Mouse (Mus musculus) E14TG2a.4 (cell line): ENCODE measurements at regions not wholly inside any gene's neighbourhood (a gene's known extent, or its start where the extent isn't known, plus 50 kb on each side); places are given as distances from the start of the nearest gene placed in this dataset.

Experiments
- CTCF ChIP-seq: conservative IDR thresholded peaks from 2 replicates; pipeline ENCODE4 v1.5.1; 2014; ENCODE audit warnings: low read length
- NANOG ChIP-seq: IDR thresholded peaks from 2 replicates; pipeline ENCODE4 v1.6.1; 2014; ENCODE audit warnings: borderline replicate concordance, low read length, mixed read lengths
- POU5F1 ChIP-seq: IDR thresholded peaks from 2 replicates; pipeline ENCODE4 v1.6.1; 2014; ENCODE audit warnings: low read length, borderline replicate concordance

- TF ChIP-seq CTCF (no peak), NANOG (no peak), POU5F1 (no peak)
Observed at GRCm38 (mm10) chr17:13547657-13548360, 193.4 kb downstream of the Tcp10c start.
